Mouse (Mus musculus) G1E (cell line): ENCODE results near the gene Tmem230.

ENCODE experiments used
- CTCF ChIP-seq: IDR thresholded peaks from 2 replicates; pipeline ENCODE4 v1.5.1; 2012; ENCODE audit warnings: low read depth, low read length, inconsistent platforms, mixed read lengths
- GATA1 ChIP-seq: IDR thresholded peaks from 2 replicates; pipeline ENCODE4 v1.6.1; 2012; ENCODE audit warnings: borderline replicate concordance, low read length, inconsistent platforms, mixed read lengths
- GATA2 ChIP-seq: IDR thresholded peaks from 2 replicates; pipeline ENCODE4 v1.6.1; 2012; ENCODE audit warnings: low read depth, low read length, inconsistent platforms, borderline replicate concordance
- POLR2AphosphoS5 ChIP-seq: IDR thresholded peaks from 2 replicates; pipeline ENCODE4 v1.6.1; 2012; ENCODE audit warnings: low read depth, low read length, inconsistent platforms; ENCODE audit not compliant: insufficient replicate concordance
- TAL1 ChIP-seq: conservative IDR thresholded peaks from 2 replicates; pipeline ENCODE4 v1.6.1; 2012; ENCODE audit warnings: low read depth, low read length, inconsistent platforms, mixed read lengths

DNA sequence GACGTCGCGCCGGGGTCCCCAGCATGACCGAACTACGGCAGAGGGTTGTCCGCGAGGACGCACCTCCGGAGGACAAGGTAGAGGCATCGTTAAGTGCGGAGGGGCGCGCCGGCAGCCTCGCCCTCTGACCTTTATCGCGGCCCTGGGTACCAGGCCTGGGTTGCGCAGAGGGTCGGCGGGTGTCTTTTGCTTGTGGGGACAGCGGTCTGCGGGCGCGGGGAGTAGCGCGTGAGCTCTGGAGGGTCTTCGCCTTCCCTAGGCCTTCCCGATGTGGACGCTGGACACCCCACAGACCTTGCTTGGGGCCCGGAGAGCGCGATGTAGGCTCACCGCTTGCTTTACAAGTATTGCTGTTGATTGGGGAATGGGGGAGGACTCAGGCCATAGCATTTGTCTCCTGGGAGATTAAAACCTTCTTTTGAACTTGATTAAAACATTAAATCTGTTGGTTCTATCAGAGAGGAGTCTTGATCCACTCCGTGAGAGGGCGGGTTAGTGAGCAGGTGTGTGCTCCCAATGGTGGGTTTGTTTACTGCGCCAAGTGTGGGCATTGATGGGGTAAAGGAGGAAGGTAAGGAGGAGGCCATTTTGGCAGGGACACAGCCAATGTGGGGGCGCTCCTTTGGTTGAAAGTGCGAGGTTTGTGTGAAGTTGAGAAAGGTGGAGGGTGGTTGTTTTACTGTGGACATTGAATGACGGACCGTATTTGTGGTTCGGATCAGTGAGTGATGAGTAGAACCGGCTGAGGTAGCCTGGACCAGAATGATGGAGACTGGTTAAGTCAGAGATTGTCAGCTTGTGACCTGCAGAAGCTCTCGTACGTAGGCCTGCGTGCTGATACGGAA is 16.0 kb upstream of the Tmem230 start:
- no peak for TF ChIP-seq CTCF
- no peak for TF ChIP-seq GATA1
- no peak for TF ChIP-seq TAL1
- TF ChIP-seq POLR2AphosphoS5: no peak
- no peak for TF ChIP-seq GATA2
